Mouse (Mus musculus) cerebellum, adult 2 months (tissue): Measurements from ENCODE around the gene Ptpn14. TPM values are rescaled to one million over a fixed set of nuclear protein-coding genes. Genes with fewer than 3 reads are reported as not detected.
A peak's percentile ranks its signal among the peaks of the same experiment; 100 is the strongest.

Experiments used
- DNase-seq, 2 experiments: peaks; one replicate each; pipeline ENCODE4 v3.0.0; 2021
- H3K27ac ChIP-seq: fragments of 200-500 bp; 2 replicates; pipeline ENCODE4 v1.5.1; 2012; ENCODE audit warnings: low read length, control low read depth, inconsistent platforms; ENCODE audit not compliant: insufficient read depth
- H3K27me3 ChIP-seq: fragments of 200-500 bp; 2 replicates; pipeline ENCODE4 v1.6.1; 2012; ENCODE audit warnings: inconsistent platforms, mild to moderate bottlenecking, low read length, moderate library complexity; ENCODE audit not compliant: control insufficient read depth, insufficient read depth
- H3K4me1 ChIP-seq: fragments of 200-500 bp; 2 replicates; pipeline ENCODE4 v1.6.1; 2011; ENCODE audit warnings: low read length; ENCODE audit not compliant: control insufficient read depth, insufficient read depth
- H3K4me3 ChIP-seq: fragments of 200-500 bp; replicated peaks from 2 replicates; pipeline ENCODE3; 2011; ENCODE audit warnings: mild to moderate bottlenecking, low read depth, low read length, control low read depth; ENCODE audit not compliant: insufficient read depth
- CTCF ChIP-seq: fragments of 200-500 bp; IDR thresholded peaks from 2 replicates; pipeline ENCODE4 v1.5.1; 2011; ENCODE audit warnings: low read depth, mild to moderate bottlenecking, control low read depth, low read length, moderate library complexity, borderline replicate concordance; ENCODE audit not compliant: insufficient read depth
- POLR2A ChIP-seq: fragments of 200-500 bp; IDR thresholded peaks from 2 replicates; pipeline ENCODE4 v1.6.1; 2011; ENCODE audit warnings: low read length, control low read depth, borderline replicate concordance; ENCODE audit not compliant: insufficient read depth
- whole genome bisulfite sequencing: fragments of 180-500 bp; shearing (Covaris S2); methylation state at CpG from one replicate; pipeline ENCODE4 v1.1.7; 2018; 5-methylcytosine and 5-hydroxymethylcytosine counted together
- polyA plus RNA-seq: library from polyadenylated mRNA; depleted of rRNA; stranded (reverse); fragments of >200 nt; gene quantifications from 2 replicates; pipeline ENCODE4 v1.2.3, GENCODE M21; 2012

Ptpn14 gene
- polyA plus RNA-seq, 1 experiment = 1.4 TPM

DNA sequence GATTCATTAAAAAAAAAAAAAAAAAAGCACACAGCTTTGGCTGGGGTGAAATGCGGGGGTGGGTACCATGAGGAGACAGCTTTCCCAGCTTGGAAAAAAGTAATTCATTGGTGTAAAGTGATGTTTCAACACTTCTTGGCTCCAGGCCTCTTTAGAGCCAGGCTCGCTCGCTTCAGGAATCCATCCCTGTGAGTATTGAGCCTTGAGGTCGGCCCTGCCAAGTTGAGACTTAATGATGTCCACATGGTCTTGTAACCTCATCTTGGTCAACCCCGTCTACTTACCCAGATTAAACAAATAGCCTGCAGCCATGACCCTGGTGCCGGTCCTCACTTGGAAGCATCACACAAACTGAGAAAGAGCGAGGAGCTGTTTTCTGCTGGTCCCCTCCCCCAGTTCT lies 124.4 kb downstream of the Ptpn14 start:
- no peak overlapping the region for H3K27ac ChIP-seq
- DNase-seq = no peak
- H3K4me1 ChIP-seq = no peaks in the 10 kb centered on the region
- TF ChIP-seq CTCF (no peak), POLR2A (no peak)
- H3K4me3 ChIP-seq = no peak overlapping the region
- WGBS = 93% methylated on average over 7 of the region's 7 CpGs
- H3K27me3 ChIP-seq = no peaks in the 10 kb centered on the region

DNA sequence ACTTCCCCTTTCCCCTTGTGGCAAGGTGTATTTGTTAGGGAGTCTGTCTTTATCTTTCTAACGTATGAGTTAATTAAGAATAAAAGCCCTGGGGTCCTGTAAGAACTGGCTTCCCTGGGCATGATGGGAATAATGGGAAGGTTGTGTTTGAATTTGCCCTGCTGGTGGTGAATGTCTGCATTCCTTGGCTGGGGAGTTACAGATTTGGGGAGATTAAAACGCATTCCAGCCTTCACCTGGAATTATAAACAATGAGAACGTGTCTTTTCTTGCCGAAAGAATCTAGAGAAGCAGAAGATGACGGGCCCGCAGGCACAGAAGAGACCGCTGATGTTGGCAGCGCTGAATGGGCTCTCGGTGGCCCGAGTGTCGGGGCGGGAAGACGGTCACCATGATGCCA lies 126.6 kb downstream of the Ptpn14 start:
- TF ChIP-seq CTCF = no peak
- TF ChIP-seq POLR2A = no peak
- 91% methylated on average over 13 of the region's 13 CpGs for WGBS
- no peaks in the 10 kb centered on the region for H3K4me1 ChIP-seq
- DNase-seq = no peak
- H3K27me3 ChIP-seq = no peaks in the 10 kb centered on the region
- H3K4me3 ChIP-seq = no peak overlapping the region
- H3K27ac ChIP-seq = no peak overlapping the region

DNA sequence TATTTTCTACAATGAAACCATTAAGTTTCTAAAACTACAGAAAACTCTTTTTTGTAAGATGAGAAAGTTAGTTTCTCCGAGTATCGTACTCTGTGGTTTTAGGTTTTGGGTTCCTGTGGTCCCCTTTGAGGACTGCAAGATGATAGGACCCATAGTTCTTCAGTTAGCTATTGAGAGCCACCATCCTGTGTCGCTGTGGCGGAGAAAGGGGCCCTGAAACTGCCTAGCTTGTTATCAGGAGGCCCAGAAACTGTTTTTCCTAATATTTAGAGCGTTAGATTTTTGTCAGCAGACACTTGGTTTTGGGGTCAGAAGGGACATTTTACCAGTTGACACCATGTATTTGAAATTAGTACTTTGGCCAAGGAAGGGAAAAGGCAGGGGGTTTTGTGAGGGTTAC lies 127.7 kb downstream of the Ptpn14 start:
- 97% methylated on average over 5 of the region's 5 CpGs for WGBS
- no peak overlapping the region for H3K4me3 ChIP-seq
- no peak for DNase-seq
- H3K27ac ChIP-seq = no peak overlapping the region
- no peaks in the 10 kb centered on the region; the same call in 1 of the 2 replicates for H3K4me1 ChIP-seq
- TF ChIP-seq CTCF = no peak
- no peak for TF ChIP-seq POLR2A
- no peaks in the 10 kb centered on the region for H3K27me3 ChIP-seq

GRCm38 (mm10) chr1:189858377-189858776 lies 130.3 kb downstream of the Ptpn14 start:
- H3K4me1 ChIP-seq = no peaks in the 10 kb centered on the region; the same call in 1 of the 2 replicates
- H3K27ac ChIP-seq = no peak overlapping the region
- WGBS = 27% methylated on average over 6 of the region's 6 CpGs
- no peaks in the 10 kb centered on the region for H3K27me3 ChIP-seq
- TF ChIP-seq POLR2A (no peak), CTCF (no peak)
- no peak overlapping the region for H3K4me3 ChIP-seq
- no peak for DNase-seq

DNA sequence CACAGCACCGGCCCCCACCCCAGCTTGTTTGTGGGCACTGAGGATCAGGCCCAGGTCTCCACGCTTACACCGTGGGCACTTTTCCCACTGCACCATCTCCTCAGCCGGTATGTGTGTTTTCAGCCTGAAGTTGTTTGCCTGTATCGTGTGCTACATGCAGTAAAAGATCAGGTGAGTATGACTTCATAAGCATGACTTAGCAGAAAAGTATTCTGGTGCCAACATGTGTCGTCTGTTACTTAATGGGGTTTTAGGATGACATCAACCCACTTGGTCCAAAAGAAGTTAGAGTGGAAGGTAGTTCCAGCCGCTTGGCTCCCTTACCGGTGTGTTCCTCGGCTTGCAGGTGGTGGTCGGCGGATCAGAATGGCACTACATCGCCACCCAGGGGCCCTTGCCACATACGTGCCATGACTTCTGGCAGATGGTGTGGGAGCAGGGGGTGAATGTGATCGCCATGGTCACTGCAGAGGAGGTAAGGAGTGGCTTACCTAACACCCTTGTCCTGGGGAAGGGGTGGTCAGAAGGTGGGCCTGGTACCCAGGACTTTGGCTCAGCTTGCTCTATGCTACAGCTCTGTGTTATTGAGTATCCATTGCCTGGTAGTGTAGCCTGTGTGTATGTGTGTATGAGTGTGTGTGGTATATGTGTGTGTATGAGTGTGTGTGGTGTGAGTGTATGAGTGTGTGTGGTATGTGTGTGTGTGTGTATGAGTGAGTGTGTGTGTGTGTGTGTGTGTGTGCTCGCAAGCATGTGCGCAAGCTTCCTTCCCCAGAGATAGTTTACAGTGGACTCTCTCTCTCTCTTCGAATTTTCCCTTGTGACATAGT lies 132.3 kb downstream of the Ptpn14 start:
- no peak overlapping the region for H3K27ac ChIP-seq
- DNase-seq = no peak
- H3K4me1 ChIP-seq = peaks cover 5% of the 10 kb centered on the region; the same call in 1 of the 2 replicates
- H3K27me3 ChIP-seq = no peaks in the 10 kb centered on the region
- 62% methylated on average over 17 of the region's 17 CpGs for WGBS
- H3K4me3 ChIP-seq = no peak overlapping the region
- TF ChIP-seq POLR2A = no peak

DNA sequence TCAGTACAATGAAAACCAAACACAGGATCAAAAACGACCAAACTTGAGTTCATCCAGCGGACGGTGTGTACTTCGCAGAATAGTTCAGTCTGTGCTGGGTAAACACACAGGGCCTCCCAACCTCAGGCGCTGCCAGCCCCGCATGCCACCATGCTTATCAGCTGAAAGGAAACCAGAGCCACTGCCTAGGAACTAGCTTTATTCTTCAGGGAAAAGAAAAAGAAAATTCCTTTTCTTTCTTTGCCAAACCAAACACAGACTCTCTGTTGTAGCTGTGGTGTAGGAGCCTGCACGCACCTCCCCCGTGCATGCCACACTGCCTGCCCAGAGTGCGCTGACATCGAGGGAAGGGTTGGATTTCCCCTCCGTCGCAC lies 132.9 kb downstream of the Ptpn14 start:
- no peaks in the 10 kb centered on the region for H3K27me3 ChIP-seq
- WGBS = 81% methylated on average over 12 of the region's 12 CpGs
- peaks cover 6% of the 10 kb centered on the region; the same call in 1 of the 2 replicates for H3K4me1 ChIP-seq
- H3K4me3 ChIP-seq = no peak overlapping the region
- no peak for TF ChIP-seq POLR2A
- TF ChIP-seq CTCF = no peak
- DNase-seq = no peak
- no peak overlapping the region for H3K27ac ChIP-seq

DNA sequence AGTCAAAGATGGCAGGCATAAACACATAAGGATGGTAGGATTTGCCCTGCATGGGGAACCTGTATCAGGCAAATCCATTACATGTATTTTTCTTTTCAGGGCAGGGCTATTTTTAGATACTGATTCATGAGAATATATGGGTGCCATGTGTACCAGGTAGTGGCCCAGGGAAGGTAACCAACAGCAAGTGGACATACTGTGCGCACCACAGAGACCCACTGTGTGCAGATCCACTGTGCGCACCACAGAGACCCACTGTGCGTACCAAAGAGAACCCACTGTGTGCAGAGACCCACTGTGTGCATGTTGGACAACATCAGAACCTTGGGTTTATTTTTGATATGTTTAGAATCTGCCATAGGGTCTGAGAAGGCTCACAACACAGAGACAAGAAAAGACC lies 135.7 kb downstream of the Ptpn14 start:
- no peak for DNase-seq
- Histone ChIP-seq H3K27ac (no peak overlapping the region), H3K4me1 (peaks cover 6% of the 10 kb centered on the region; the same call in 1 of the 2 replicates), H3K4me3 (no peak overlapping the region), H3K27me3 (no peaks in the 10 kb centered on the region)
- TF ChIP-seq POLR2A (no peak), CTCF (no peak)
- WGBS = 95% methylated on average over 3 of the region's 3 CpGs

- H3K4me1 ChIP-seq = peaks cover 6% of the 10 kb centered on the region; the same call in 1 of the 2 replicates
- 57% methylated on average over 9 of the region's 9 CpGs for WGBS
- TF ChIP-seq POLR2A (no peak), CTCF (peak; percentile 40)
- no peak overlapping the region for H3K4me3 ChIP-seq
- H3K27ac ChIP-seq = no peak overlapping the region
- H3K27me3 ChIP-seq = no peaks in the 10 kb centered on the region
- DNase-seq = no peak
These were observed 136.2 kb downstream of the Ptpn14 start for GRCm38 (mm10) chr1:189864301-189864700.
